Mouse (Mus musculus): ENCODE measurements around the gene Ccr7. TPM values are rescaled to one million over a fixed set of nuclear protein-coding genes. Genes with fewer than 3 reads are reported as not detected.

The Ccr7 gene
- polyA plus RNA-seq, 1 experiment from 2014 or later, result 0.23 TPM

DNA sequence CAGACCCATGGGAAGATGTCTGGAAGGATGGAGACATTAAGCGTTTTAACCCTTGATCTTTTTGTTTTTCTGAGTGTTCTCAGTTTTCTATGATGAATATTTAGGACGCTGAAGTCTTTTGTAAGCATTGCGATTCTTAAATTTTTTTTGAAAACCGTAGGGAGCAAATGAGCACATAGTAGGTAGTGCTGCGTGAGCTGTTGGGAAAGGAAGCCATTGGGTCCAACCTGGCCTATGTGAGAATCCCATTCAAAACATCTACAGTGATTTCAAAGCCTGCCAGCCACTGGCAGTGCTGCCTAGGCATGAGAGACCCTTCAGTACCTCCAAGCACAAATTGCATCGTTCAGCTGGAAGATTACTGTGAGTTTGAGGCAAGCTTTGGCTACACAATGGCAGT lies 15.1 kb upstream of the Ccr7 start:
- no peak overlapping the region for H3K4me2 ChIP-seq
- no peaks in the 10 kb centered on the region for H3K9me3 ChIP-seq
- H3K27me3 ChIP-seq (replicated peaks), result no peaks in the 10 kb centered on the region
- no peak overlapping the region for H3K4me3 ChIP-seq
- H3K4me1 ChIP-seq, result no peaks in the 10 kb centered on the region
- ATAC-seq (ENCODE audit: extremely low read depth, insufficient number of reproducible peaks, low FRiP score, low TSS enrichment), result no peak
- 83% methylated on average over 6 of the region's 6 CpGs for WGBS
- H3K9ac ChIP-seq, result no peak overlapping the region
- no peak overlapping the region for H3K27ac ChIP-seq (replicated peaks)
- no peaks in the 10 kb centered on the region for H3K36me3 ChIP-seq

- H3K27ac ChIP-seq (replicated peaks), result no peak overlapping the region
- 85% methylated on average over 2 of the region's 2 CpGs for WGBS
- H3K9ac ChIP-seq, result no peak overlapping the region
- H3K36me3 ChIP-seq, result no peaks in the 10 kb centered on the region
- no peak for ATAC-seq (ENCODE audit: extremely low read depth, insufficient number of reproducible peaks, low FRiP score, low TSS enrichment)
- no peaks in the 10 kb centered on the region for H3K9me3 ChIP-seq
- H3K4me3 ChIP-seq, result no peak overlapping the region
- no peaks in the 10 kb centered on the region for H3K4me1 ChIP-seq
- no peak overlapping the region for H3K4me2 ChIP-seq
- H3K27me3 ChIP-seq (replicated peaks), result no peaks in the 10 kb centered on the region
Measured at GRCm38 (mm10) chr11:99169438-99169837, 14.6 kb upstream of the Ccr7 start.

DNA sequence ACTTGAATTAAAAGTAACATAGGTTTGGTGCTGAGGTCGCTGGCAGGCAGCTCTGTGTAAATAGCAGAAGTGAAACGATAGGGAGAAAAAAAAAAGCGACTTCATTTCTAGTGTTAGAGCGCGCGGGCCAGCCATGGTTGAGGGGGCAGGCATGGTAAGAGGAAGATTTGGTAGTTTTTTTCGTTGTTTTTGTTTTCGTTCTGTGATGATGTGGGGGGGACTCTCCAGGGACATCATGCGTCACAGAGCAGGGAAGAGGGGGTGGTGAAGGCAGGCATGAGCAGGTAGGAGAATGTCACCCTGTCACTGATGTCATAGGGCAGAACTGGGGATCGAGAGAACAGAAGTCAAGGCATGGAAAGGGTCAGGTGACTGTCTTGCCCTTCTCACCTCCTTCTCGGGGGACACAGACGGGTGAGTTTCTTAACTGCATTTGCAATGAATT lies 13.2 kb upstream of the Ccr7 start:
- no peak for ATAC-seq (ENCODE audit: extremely low read depth, insufficient number of reproducible peaks, low FRiP score, low TSS enrichment)
- Histone ChIP-seq H3K9me3 (no peaks in the 10 kb centered on the region), H3K4me1 (no peaks in the 10 kb centered on the region), H3K4me3 (no peak overlapping the region), H3K36me3 (no peaks in the 10 kb centered on the region), H3K27me3 (replicated peaks) (no peaks in the 10 kb centered on the region), H3K9ac (no peak overlapping the region), H3K27ac (replicated peaks) (no peak overlapping the region), H3K4me2 (no peak overlapping the region)
- WGBS, result 70% methylated on average over 12 of the region's 12 CpGs

- H3K27me3 ChIP-seq (replicated peaks), result no peaks in the 10 kb centered on the region
- WGBS, result 87% methylated on average over 7 of the region's 7 CpGs
- H3K36me3 ChIP-seq, result no peaks in the 10 kb centered on the region
- H3K4me1 ChIP-seq, result no peaks in the 10 kb centered on the region
- H3K4me2 ChIP-seq, result no peak overlapping the region
- H3K27ac ChIP-seq (replicated peaks), result no peak overlapping the region
- no peaks in the 10 kb centered on the region for H3K9me3 ChIP-seq
- no peak overlapping the region for H3K4me3 ChIP-seq
- no peak for ATAC-seq (ENCODE audit: extremely low read depth, insufficient number of reproducible peaks, low FRiP score, low TSS enrichment)
- H3K9ac ChIP-seq, result no peak overlapping the region
Measured at GRCm38 (mm10) chr11:99167576-99167975, 12.7 kb upstream of the Ccr7 start.

DNA sequence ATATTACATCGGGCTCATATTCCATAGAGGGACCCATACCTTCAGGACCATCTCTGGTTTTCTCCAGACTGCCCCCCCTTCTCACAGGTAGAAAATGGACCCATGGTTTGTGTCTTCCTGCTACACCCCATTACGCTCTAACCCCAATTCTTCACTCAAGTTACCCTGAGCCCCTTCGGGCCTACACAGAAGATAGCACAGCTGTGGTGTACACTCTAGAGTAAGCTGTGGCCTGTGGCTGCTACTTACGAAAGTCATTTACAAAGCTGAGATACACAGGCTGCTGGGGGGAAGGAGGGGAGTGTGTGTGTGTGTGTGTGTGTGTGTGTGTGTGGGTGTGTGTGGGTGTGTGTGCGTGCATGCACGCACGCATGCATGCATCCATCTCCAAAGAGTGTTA lies 11.4 kb upstream of the Ccr7 start:
- no peak overlapping the region for H3K4me3 ChIP-seq
- H3K36me3 ChIP-seq, result no peaks in the 10 kb centered on the region
- WGBS, result 85% methylated on average over 7 of the region's 7 CpGs
- no peak for ATAC-seq (ENCODE audit: extremely low read depth, insufficient number of reproducible peaks, low FRiP score, low TSS enrichment)
- no peak overlapping the region for H3K27ac ChIP-seq (replicated peaks)
- no peaks in the 10 kb centered on the region for H3K27me3 ChIP-seq (replicated peaks)
- no peak overlapping the region for H3K4me2 ChIP-seq
- no peaks in the 10 kb centered on the region for H3K4me1 ChIP-seq
- H3K9ac ChIP-seq, result no peak overlapping the region
- H3K9me3 ChIP-seq, result no peaks in the 10 kb centered on the region

DNA sequence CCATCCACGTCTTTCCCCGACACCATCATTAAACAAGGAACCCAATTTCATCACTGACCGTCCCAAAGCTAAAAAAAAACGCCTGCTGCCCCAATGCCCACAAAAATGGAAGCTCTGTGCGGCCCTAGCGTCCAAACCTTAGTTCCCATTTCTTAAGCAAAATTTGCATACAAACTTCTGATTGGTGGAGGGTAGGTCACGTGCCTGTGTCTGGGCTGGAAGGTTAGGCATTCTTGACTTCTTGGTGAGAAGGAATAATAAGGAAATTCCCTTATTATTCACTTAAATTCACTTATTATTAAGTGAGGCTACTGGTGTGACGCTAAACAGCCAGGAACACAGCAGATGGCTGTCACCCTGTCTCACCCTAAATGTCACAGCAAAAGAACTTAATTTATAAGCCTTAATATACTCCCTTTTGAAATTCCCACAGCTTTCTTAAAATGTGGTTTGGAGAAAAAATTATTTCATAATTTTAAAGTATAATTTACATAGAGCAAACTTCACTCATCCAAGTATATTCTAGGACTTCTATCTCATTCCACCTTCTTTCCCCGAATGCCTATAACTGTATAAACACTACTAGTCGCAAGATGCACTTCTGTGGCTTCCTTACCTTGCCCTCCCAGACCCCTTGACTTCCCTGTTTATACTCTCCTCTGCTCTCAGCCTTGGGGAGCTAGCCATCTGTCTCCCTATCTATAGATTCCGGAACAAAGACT lies 10.3 kb upstream of the Ccr7 start:
- Histone ChIP-seq H3K4me3 (no peak overlapping the region), H3K9me3 (no peaks in the 10 kb centered on the region), H3K36me3 (no peaks in the 10 kb centered on the region), H3K9ac (no peak overlapping the region), H3K4me2 (no peak overlapping the region), H3K27ac (replicated peaks) (no peak overlapping the region), H3K4me1 (no peaks in the 10 kb centered on the region), H3K27me3 (replicated peaks) (no peaks in the 10 kb centered on the region)
- no peak for ATAC-seq (ENCODE audit: extremely low read depth, insufficient number of reproducible peaks, low FRiP score, low TSS enrichment)
- 71% methylated on average over 11 of the region's 11 CpGs for WGBS

DNA sequence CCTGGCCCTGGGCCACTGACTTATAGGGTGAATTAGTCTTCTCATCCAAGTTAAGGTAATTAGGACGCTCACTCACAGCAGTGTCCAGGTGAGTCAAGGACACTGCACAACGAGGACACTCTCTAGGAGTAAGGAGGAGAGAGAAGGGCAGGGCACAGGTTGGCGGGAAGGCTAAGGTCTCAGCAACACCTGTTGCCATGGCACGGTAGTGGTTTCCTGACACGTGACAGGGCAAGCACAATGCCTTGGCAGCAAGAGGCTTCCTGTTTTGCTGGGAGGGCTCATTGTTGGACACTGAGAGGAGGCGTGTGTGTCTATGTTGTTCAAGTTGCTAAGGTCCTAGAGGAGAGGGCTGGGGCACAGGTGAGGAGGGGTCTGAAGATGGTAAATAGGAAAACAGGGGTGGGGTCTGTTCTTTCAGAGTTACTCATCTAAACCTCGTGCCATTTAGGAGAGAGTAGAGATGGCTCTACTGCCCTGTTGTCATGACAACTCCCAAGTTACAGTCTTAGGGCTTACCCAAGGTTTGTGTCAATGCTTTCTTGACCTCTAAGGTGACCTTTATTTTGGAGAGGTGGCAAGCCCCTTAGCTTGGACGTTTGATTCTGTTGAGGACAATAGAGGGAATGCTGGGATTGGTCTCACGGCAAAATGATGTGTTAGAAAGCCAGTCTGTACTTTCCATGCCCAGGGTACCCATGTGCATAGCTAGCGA lies 8.3 kb upstream of the Ccr7 start:
- Histone ChIP-seq H3K4me3 (no peak overlapping the region), H3K36me3 (no peaks in the 10 kb centered on the region), H3K4me1 (no peaks in the 10 kb centered on the region), H3K4me2 (no peak overlapping the region), H3K9me3 (no peaks in the 10 kb centered on the region), H3K27ac (replicated peaks) (no peak overlapping the region), H3K27me3 (replicated peaks) (no peaks in the 10 kb centered on the region), H3K9ac (no peak overlapping the region)
- WGBS, result 71% methylated on average over 10 of the region's 10 CpGs
- no peak for ATAC-seq (ENCODE audit: extremely low read depth, insufficient number of reproducible peaks, low FRiP score, low TSS enrichment)

DNA sequence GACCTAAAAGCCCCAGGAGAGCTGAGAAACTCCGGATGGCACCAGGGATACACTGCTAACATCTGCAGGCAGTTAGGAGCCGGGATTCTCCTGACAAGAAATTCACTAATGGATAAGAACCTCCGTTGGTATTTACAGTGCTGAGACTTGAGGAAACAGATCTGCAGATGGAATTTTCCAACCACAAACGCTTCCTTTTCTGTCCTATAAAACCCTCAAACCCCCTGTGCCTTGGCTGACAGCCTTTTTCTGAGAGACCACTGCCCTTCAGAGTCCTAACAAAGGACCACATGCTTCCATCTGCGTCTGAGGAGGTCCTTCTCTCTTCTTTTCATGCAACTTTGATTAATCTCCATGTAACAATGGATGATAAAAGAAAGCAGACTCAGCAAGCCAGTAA lies 6.8 kb upstream of the Ccr7 start:
- Histone ChIP-seq H3K27ac (replicated peaks) (no peak overlapping the region), H3K9me3 (no peaks in the 10 kb centered on the region), H3K4me3 (no peak overlapping the region), H3K4me2 (no peak overlapping the region), H3K27me3 (replicated peaks) (no peaks in the 10 kb centered on the region), H3K36me3 (no peaks in the 10 kb centered on the region), H3K4me1 (no peaks in the 10 kb centered on the region), H3K9ac (no peak overlapping the region)
- no peak for ATAC-seq (ENCODE audit: extremely low read depth, insufficient number of reproducible peaks, low FRiP score, low TSS enrichment)
- 37% methylated on average over 5 of the region's 5 CpGs for WGBS

GRCm38 (mm10) chr11:99160228-99160627 lies 5.4 kb upstream of the Ccr7 start:
- Histone ChIP-seq H3K4me1 (peaks cover 2% of the 10 kb centered on the region; the same call in 1 of the 2 replicates), H3K36me3 (no peaks in the 10 kb centered on the region), H3K4me3 (no peak overlapping the region), H3K4me2 (no peak overlapping the region), H3K9me3 (no peaks in the 10 kb centered on the region), H3K9ac (no peak overlapping the region), H3K27me3 (replicated peaks) (no peaks in the 10 kb centered on the region), H3K27ac (replicated peaks) (no peak overlapping the region)
- no peak for ATAC-seq (ENCODE audit: extremely low read depth, insufficient number of reproducible peaks, low FRiP score, low TSS enrichment)
- 72% methylated on average over 6 of the region's 6 CpGs for WGBS

DNA sequence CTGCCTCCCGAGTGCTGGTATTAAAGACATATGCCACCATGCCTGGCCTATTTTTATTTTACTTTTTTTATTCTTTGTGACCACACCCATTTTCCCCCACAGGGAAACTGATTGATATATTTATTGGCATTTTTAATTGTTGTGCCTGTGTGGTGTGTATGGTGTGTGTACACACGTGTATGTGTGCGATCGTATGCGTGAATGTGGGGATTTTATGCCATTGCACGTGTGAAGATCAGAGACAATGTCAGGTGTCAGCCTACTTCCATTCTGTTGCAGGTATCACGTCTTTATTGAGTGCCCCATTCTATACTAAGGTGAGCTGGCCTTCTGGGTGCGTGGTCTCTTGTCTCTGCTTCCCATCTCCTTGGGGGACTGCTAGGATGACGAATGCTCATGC lies 940 bp upstream of the Ccr7 start:
- Histone ChIP-seq H3K4me2 (no peak overlapping the region), H3K27me3 (replicated peaks) (peaks cover 21% of the 10 kb centered on the region), H3K9ac (no peak overlapping the region), H3K9me3 (no peaks in the 10 kb centered on the region), H3K27ac (replicated peaks) (no peak overlapping the region), H3K4me3 (no peak overlapping the region), H3K36me3 (no peaks in the 10 kb centered on the region), H3K4me1 (peaks cover 9% of the 10 kb centered on the region; the same call in 1 of the 2 replicates)
- 87% methylated on average over 9 of the region's 9 CpGs for WGBS
- no peak for ATAC-seq (ENCODE audit: extremely low read depth, insufficient number of reproducible peaks, low FRiP score, low TSS enrichment)

DNA sequence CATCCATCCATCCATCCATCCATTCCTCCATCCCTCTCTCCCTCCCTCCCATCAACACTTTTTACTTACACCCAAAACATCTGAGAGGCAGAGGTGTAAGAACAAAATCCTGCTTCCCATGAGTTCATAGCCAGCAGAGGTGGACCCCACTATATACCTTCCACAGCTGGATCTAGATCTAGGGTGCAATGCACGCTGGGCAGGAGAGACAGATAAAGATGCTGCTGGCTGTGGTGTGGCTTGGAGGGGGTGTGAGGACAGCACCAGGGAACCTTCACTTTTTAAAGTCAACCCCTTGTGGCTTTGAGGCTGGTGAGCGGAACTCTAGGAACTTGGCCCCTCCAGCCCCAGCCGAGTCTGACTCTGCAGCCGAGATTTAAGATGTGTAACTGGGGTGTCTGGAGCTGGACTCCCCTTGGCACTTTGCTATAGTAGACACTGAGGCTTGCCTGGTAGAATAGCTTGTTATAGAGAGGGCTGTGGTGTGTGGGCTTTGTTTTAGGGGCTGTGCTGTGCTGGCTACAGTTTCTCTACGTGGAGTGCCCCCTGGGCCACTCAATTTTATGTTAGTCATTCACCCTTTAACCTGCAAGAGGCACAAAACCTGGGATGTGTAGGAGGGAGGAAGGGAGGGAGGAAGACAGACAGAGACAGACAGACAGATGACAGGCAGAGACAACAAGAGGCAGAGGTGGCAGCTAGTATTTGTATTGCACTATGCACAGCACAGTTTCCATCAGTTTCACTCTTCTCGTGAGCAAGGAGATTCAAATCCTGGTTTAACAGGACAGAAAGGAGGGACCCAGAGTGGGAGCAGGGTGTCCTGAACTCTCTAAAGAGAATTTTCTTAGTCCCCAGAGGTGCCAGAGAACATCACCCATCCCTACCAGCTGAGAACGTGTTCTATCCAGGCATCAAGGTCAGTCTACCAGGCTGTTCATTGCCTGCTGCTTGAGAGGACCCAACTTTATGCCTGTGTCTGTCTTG lies 817 bp downstream of the Ccr7 start:
- H3K4me2 ChIP-seq, result no peak overlapping the region
- H3K27ac ChIP-seq (replicated peaks), result no peak overlapping the region
- WGBS, result 70% methylated on average over 7 of the region's 7 CpGs

More for the DNA sequence above, 817 bp downstream of the Ccr7 start:
- no peak overlapping the region for H3K9ac ChIP-seq
- peaks cover 22% of the 10 kb centered on the region for H3K4me1 ChIP-seq
- no peak for ATAC-seq (ENCODE audit: extremely low read depth, insufficient number of reproducible peaks, low FRiP score, low TSS enrichment)
- H3K27me3 ChIP-seq (replicated peaks), result peaks cover 24% of the 10 kb centered on the region
- no peak overlapping the region for H3K4me3 ChIP-seq
- H3K36me3 ChIP-seq, result no peaks in the 10 kb centered on the region
- H3K9me3 ChIP-seq, result no peaks in the 10 kb centered on the region
